Mouse (Mus musculus) megakaryocyte-erythroid progenitor cell, adult 5-6 weeks (primary cell): ENCODE results near the gene Gm17267. TPM values are rescaled to one million over a fixed set of nuclear protein-coding genes. Genes with fewer than 3 reads are reported as not detected.
"Not testable (repeated sequence)": the region's sequence is repeated elsewhere in the genome, so short reads cannot be mapped to it uniquely, and the experiment has no call there.

Source experiments
- ATAC-seq: replicated peaks from 2 replicates; pipeline ENCODE4 v1.8.0; 2016; ENCODE audit warnings: mild to moderate bottlenecking, inconsistent platforms; ENCODE audit not compliant: severe bottlenecking, poor library complexity, low FRiP score, low TSS enrichment
- total RNA-seq, 2 experiments: library from RNA; stranded (forward) in 1 of 2; stranded (reverse) in 1 of 2; fragments of 200-1000, 215-1000 nt in 1 of 2; fragments of >200 nt in 1 of 2; fragmentation: Nextera tagmentation in 1 of 2; gene quantifications; 2 replicates each; pipeline ENCODE4 v1.2.3; 2014 to 2017

The Gm17267 gene
- total RNA-seq (2014; fragmentation: Nextera tagmentation) (not detected in 2 replicates), total RNA-seq (2017) (not detected in 2 replicates)

DNA sequence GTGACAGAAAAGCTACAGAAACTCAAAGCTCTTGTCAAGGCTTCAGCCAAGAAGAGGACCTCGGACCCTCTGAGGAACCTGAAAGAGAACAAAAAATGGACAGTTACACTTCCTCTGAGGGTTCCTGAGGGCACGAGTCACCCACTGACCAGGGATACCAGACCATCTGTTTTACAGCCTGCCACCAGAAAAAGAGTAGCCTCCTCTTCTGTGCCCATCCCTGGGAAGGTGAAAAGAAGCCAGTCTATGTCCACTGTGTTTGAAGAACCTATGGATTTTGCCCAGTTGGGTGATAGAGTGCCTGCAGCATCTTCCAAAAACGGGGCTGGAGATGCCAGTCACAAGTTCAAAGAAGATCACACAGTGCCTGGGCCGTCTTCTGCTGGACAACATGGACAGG, at the start of gene Gm17267:
Gm17267 (plus strand) TSS at position 301 of the 400 bp plus-strand sequence.
- not testable (repeated sequence) for ATAC-seq
